In the genomic region with DNA sequence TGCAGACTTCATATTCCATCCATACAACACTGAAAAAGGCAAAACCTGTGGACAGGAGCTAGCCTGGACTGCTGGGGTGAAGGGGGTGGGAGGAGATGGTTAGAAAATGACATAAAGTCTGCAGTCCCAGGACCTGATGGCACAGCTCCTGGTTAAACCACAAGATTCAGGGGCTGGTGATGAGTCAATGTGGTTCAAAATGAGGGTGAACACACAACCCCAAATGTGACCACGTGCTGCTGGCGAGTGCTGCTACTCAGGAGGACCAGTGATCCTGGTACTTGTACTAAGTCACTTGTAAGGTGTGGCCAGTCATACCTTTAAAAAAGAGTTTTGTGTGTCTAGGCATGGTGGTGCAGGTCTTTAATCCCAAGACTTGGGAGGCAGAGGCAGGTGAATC, we compare ENCODE assay signal across 31 mouse cellular contexts. TPM values are rescaled to one million over a fixed set of nuclear protein-coding genes. Genes with fewer than 3 reads are reported as not detected.
DNase-seq lines count a peak whose midpoint lies in the region; ATAC-seq and TF ChIP-seq lines count a peak whose summit lies in the region.
"Had no signal": no experiment of that assay in that cellular context is flagged by ENCODE, and none has a peak within 500 bp of the region (broad histone marks: within the 10 kb centered on the region; RNA-seq: fewer than 3 reads in every experiment).

No protein-coding gene starts in this region.

- no peak overlapping the region for H3K4me2 ChIP-seq in liver, embryonic 11.5 days
- H3K4me2 ChIP-seq: embryonic facial prominence, embryonic 13.5 days; embryonic facial prominence, embryonic 15.5 days; forebrain, embryonic 12.5 days had no signal

- no peaks in the 10 kb centered on the region for H3K36me3 ChIP-seq in liver, embryonic 11.5 days (ENCODE audit: control insufficient read depth, insufficient read depth, low read length)
- no peaks in the 10 kb centered on the region for H3K36me3 ChIP-seq in heart, embryonic 10.5 days
- H3K36me3 ChIP-seq: embryonic facial prominence, embryonic 13.5 days; embryonic facial prominence, embryonic 15.5 days; forebrain, embryonic 10.5 days; forebrain, embryonic 12.5 days; G1E had no signal

- no peak overlapping the region for H3K4me3 ChIP-seq in liver, embryonic 11.5 days (ENCODE audit: low read depth, low read length)
- no peak overlapping the region for H3K4me3 ChIP-seq in left cerebral cortex, adult 2 months
- no peak overlapping the region for H3K4me3 ChIP-seq in heart, embryonic 10.5 days
- H3K4me3 ChIP-seq: embryonic facial prominence, embryonic 13.5 days; embryonic facial prominence, embryonic 15.5 days; erythroblast, embryonic 14.5 days; forebrain, embryonic 10.5 days; forebrain, embryonic 12.5 days had no signal

- WGBS in liver, embryonic 11.5 days: 91% methylated on average over 2 of the region's 2 CpGs
- 82% methylated on average over 2 of the region's 2 CpGs for WGBS in heart, embryonic 10.5 days

- H3K4me1 ChIP-seq in liver, embryonic 11.5 days (replicated peaks; ENCODE audit: control insufficient read depth, insufficient read depth, low read length): no peaks in the 10 kb centered on the region
- no peaks in the 10 kb centered on the region for H3K4me1 ChIP-seq in heart, embryonic 10.5 days
- H3K4me1 ChIP-seq: embryonic facial prominence, embryonic 13.5 days; embryonic facial prominence, embryonic 15.5 days; forebrain, embryonic 10.5 days; forebrain, embryonic 12.5 days had no signal

- H3K27me3 ChIP-seq in liver, embryonic 11.5 days (replicated peaks; ENCODE audit: control insufficient read depth, insufficient read depth, low read length): no peaks in the 10 kb centered on the region
- H3K27me3 ChIP-seq in heart, embryonic 10.5 days (ENCODE audit: insufficient read depth, poor library complexity, severe bottlenecking): no peaks in the 10 kb centered on the region
- H3K27me3 ChIP-seq: CH12.LX; embryonic facial prominence, embryonic 13.5 days; embryonic facial prominence, embryonic 15.5 days; forebrain, embryonic 12.5 days; Patski had no signal

- no peak overlapping the region for H3K27ac ChIP-seq in liver, embryonic 11.5 days (ENCODE audit: low read depth, low read length)
- H3K27ac ChIP-seq in left cerebral cortex, adult 2 months: no peak overlapping the region
- H3K27ac ChIP-seq in heart, embryonic 10.5 days: no peak overlapping the region
- H3K27ac ChIP-seq: embryonic facial prominence, embryonic 13.5 days; embryonic facial prominence, embryonic 15.5 days; forebrain, embryonic 10.5 days; forebrain, embryonic 12.5 days had no signal

- peak; percentile 24; the same call in 1 of the 2 replicates for ATAC-seq in common myeloid progenitor, adult 5-6 weeks (replicated peaks; ENCODE audit: low read depth, poor library complexity, severe bottlenecking)
- ATAC-seq in megakaryocyte progenitor cell, adult 5-6 weeks (replicated peaks; ENCODE audit: poor library complexity): 0 out of 2 replicates have a peak, but pooled peaks have one; percentile 15
- ATAC-seq in liver, embryonic 11.5 days (replicated peaks; ENCODE audit: low FRiP score): no peak
- ATAC-seq: activated CD4-positive, CD25-positive, alpha-beta regulatory T cell, adult 4 months; CD4-positive, CD25-positive, alpha-beta regulatory T cell, adult 4 months; forebrain, embryonic 14.5 days; forebrain, embryonic 16.5 days; Patski had no signal

- no peaks in the 10 kb centered on the region for H3K9me3 ChIP-seq in liver, embryonic 11.5 days (ENCODE audit: control insufficient read depth, low read length)
- no peaks in the 10 kb centered on the region for H3K9me3 ChIP-seq in heart, embryonic 10.5 days
- H3K9me3 ChIP-seq: embryonic facial prominence, embryonic 13.5 days; embryonic facial prominence, embryonic 15.5 days; forebrain, embryonic 10.5 days; forebrain, embryonic 12.5 days; G1E had no signal

- DNase-seq in 3134 (ENCODE audit: extremely low read depth, insufficient read length, low spot score) (peak; percentile 61), 416B (ENCODE audit: low read depth) (peak; percentile 77)
- no peak for DNase-seq in left cerebral cortex, adult 9 months (ENCODE audit: low spot score in 2 of 2)
- DNase-seq in liver, embryonic 11.5 days (ENCODE audit: low spot score): no peak
- no peak for DNase-seq in left cerebral cortex, adult 2 months (ENCODE audit: extremely low spot score in 1 of 2, low spot score in 2 of 2)
- DNase-seq in heart, embryonic 10.5 days (ENCODE audit: low spot score): no peak
- DNase-seq: adrenal gland, adult 8-10 months; adrenal gland, postnatal 14 days; adrenal gland, postnatal 36 days; cerebellum, adult 11-12 months; cerebellum, adult 2 months; cerebellum, adult 9-10 months; cerebellum, postnatal 10 days; cerebellum, postnatal 25 days; embryo, embryonic 11 days had no signal

- no peak for TF ChIP-seq CTCF in left cerebral cortex, adult 2 months (IDR thresholded peaks at IDR 0.05)

- no peak overlapping the region for H3K9ac ChIP-seq in liver, embryonic 11.5 days (ENCODE audit: low read depth, low read length)
- H3K9ac ChIP-seq: embryonic facial prominence, embryonic 13.5 days; embryonic facial prominence, embryonic 15.5 days; forebrain, embryonic 12.5 days had no signal

- intact Hi-C loops in left cerebral cortex, adult 2 months (cut with DNase I): no loop called here

RNA-seq across cellular contexts. Expression of a gene that starts 13.2 kb away (rescaled TPM):
- not detected in 2 replicates for total RNA-seq in common myeloid progenitor, adult 5-6 weeks (2017)
- total RNA-seq in megakaryocyte progenitor cell, adult 5-6 weeks (2015): not detected in 2 replicates
- total RNA-seq in megakaryocyte progenitor cell, adult 5-6 weeks (2017): not detected in 2 replicates
- not detected in 2 replicates for polyA plus RNA-seq in liver, embryonic 11.5 days (2014; fragmentation: Nextera tagmentation; extraction: Ambion mirVana)
- total RNA-seq in left cerebral cortex, adult 2 months (2021): not detected
- not detected in 2 replicates for polyA plus RNA-seq in heart, embryonic 10.5 days (2016; fragmentation: Nextera tagmentation; extraction: Ambion mirVana)
- total RNA-seq: adrenal gland, adult 18-20 months; adrenal gland, adult 8-10 months; adrenal gland, postnatal 14 days; adrenal gland, postnatal 36 days; CH12.LX had no signal
- polyA plus RNA-seq: activated CD4-positive, CD25-positive, alpha-beta regulatory T cell, adult 4 months; CD4-positive, CD25-positive, alpha-beta regulatory T cell, adult 4 months; cerebellum, adult 2 months; embryonic facial prominence, embryonic 11.5 days; embryonic facial prominence, embryonic 13.5 days; embryonic facial prominence, embryonic 15.5 days; erythroblast, embryonic 14.5 days; forebrain, embryonic 10.5 days; forebrain, embryonic 12.5 days; forebrain, embryonic 14.5 days; forebrain, embryonic 16.5 days; G1E; Patski had no signal

RNA-seq across cellular contexts. Expression of a gene that starts 25.1 kb away (rescaled TPM):
- 12.2 and 14.4 TPM in 2 replicates for total RNA-seq in common myeloid progenitor, adult 5-6 weeks (2017)
- 6.8 and 9.5 TPM in 2 replicates for total RNA-seq in megakaryocyte progenitor cell, adult 5-6 weeks (2015)
- 9.8 and 19.6 TPM in 2 replicates for total RNA-seq in megakaryocyte progenitor cell, adult 5-6 weeks (2017)
- 31.1 and 33.1 TPM in 2 replicates for polyA plus RNA-seq in liver, embryonic 11.5 days (2014; fragmentation: Nextera tagmentation; extraction: Ambion mirVana)
- total RNA-seq in left cerebral cortex, adult 2 months (2021): 10 to 100 TPM; 61.0 to 61.6 TPM
- 67.3 and 88.3 TPM in 2 replicates for polyA plus RNA-seq in heart, embryonic 10.5 days (2016; fragmentation: Nextera tagmentation; extraction: Ambion mirVana)
- polyA plus RNA-seq: erythroblast, embryonic 14.5 days had no signal

Comparison
In these comparisons a context has a peak if more than half of its experiments do, and no peak if none do; other contexts are left out.
1. DNase-seq: peak in 3134 (single experiment) and 416B (single experiment); none in left cerebral cortex, adult 9 months (0 of 2), liver, embryonic 11.5 days (single experiment), left cerebral cortex, adult 2 months (0 of 2) and heart, embryonic 10.5 days (single experiment).